Mouse (Mus musculus) erythroblast, adult 5-6 weeks (primary cell): ENCODE data around the gene Klhl29. TPM values are rescaled to one million over a fixed set of nuclear protein-coding genes. Genes with fewer than 3 reads are reported as not detected.

Experiments used
- ATAC-seq: replicated peaks from 2 replicates; pipeline ENCODE4 v1.8.0; 2016; ENCODE audit warnings: moderate number of reproducible peaks, mild to moderate bottlenecking, moderate TSS enrichment, inconsistent platforms; ENCODE audit not compliant: poor library complexity, low FRiP score, severe bottlenecking
- total RNA-seq, 2 experiments: library from RNA; stranded (forward) in 1 of 2; stranded (reverse) in 1 of 2; fragments of 150-400 nt in 1 of 2; fragments of 200-764, 138-1000 nt in 1 of 2; gene quantifications; 2 replicates each; pipeline versions ENCODE4 v1.2.3 to v1.2.4; 2015 to 2017; ENCODE audit warnings: low replicate concordance in 2 of 2

Gene Klhl29
- total RNA-seq, 2 experiments from 2014 or later = not detected

GRCm38 (mm10) chr12:5307923-5308322 lies 67.6 kb downstream of the Klhl29 start:
- no peak for ATAC-seq

GRCm38 (mm10) chr12:5305466-5305865 lies 70.0 kb downstream of the Klhl29 start:
- no peak for ATAC-seq

GRCm38 (mm10) chr12:5303912-5304311 lies 71.6 kb downstream of the Klhl29 start:
- ATAC-seq = no peak

DNA sequence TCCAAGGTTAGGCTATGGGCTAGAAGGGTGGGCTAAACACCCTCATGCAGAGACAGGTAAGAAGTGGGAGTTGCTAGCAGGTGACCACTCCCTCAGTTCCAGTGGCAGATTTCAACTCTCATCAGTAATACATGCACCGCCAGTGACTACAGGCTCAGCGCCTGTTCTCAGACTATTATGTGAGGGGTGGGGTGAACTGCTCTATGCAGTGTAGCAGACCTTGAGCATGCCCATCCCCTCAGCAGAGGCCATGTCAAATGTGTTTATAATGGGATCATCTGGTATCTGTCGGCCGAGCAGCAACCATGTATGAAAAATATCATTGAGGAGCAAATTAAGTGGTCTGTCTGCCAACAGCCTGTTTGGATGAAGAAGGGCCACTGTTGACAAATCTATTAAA lies 72.4 kb downstream of the Klhl29 start:
- ATAC-seq = no peak

- ATAC-seq = no peak
Measured at GRCm38 (mm10) chr12:5301841-5302240, 73.6 kb downstream of the Klhl29 start.

GRCm38 (mm10) chr12:5296422-5296821 lies 79.1 kb downstream of the Klhl29 start:
- ATAC-seq = no peak

DNA sequence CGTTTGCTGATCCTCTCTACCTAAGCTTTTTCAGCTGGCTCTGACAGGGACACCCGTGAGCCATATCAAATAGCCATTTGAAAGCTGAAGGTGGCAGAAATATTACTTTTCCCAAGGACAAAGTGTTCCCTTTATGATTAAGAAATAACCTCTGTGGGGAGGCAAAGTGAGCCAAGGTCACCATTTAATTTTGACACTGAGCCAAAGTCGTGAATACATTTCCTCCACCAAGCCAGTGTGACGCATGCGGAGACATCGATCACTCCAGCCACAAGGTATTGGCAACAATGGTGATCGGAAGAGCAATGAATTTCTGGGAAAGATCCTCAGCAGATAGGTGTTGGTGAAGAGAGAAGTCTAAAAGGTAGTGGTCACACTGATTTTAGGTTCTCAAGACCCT lies 83.2 kb downstream of the Klhl29 start:
- ATAC-seq = no peak

GRCm38 (mm10) chr12:5285579-5285978 lies 89.9 kb downstream of the Klhl29 start:
- ATAC-seq = no peak

GRCm38 (mm10) chr12:5284961-5285360 lies 90.5 kb downstream of the Klhl29 start:
- ATAC-seq = no peak

GRCm38 (mm10) chr12:5283654-5284053 lies 91.8 kb downstream of the Klhl29 start:
- no peak for ATAC-seq

DNA sequence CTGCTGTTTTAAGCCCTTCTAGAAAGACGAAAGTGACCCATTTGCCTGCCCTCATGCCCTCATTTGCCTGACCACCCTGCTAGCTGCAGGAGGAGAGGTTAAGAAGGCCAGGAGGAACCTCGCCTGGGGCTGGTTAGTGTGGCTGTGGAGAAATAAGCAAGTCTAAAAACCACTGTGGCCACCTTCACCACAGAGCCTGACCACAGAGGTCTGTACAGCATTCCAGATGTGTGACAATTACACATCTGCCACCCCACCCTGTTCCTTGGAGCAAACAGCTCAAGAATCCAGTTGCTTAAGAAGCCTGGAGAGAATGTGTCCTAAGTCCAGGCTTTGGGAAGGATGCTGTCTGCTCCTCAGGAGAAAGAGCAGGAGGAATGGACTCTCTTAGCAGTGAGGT lies 92.9 kb downstream of the Klhl29 start:
- ATAC-seq = no peak

GRCm38 (mm10) chr12:5279873-5280272 lies 95.6 kb downstream of the Klhl29 start:
- no peak for ATAC-seq

DNA sequence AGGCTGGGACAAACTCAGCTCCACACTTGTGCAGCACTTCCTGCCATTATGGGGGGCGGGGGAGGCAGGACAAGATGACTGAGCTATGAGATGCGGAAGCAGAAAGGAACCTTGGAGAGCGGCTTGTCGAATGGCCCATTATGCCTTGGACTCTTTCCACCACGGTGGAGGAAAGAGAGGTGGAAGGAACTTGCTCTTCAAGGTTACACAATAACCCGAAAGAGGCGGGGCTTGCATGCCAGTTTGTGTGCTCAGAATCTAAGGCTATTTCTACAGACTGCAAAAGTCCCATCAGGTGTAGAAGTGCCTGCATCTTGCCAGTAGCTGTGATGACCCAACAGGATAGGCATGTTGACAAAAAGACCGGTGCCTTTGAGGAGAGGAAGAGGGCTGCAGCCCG lies 98.5 kb downstream of the Klhl29 start:
- no peak for ATAC-seq

DNA sequence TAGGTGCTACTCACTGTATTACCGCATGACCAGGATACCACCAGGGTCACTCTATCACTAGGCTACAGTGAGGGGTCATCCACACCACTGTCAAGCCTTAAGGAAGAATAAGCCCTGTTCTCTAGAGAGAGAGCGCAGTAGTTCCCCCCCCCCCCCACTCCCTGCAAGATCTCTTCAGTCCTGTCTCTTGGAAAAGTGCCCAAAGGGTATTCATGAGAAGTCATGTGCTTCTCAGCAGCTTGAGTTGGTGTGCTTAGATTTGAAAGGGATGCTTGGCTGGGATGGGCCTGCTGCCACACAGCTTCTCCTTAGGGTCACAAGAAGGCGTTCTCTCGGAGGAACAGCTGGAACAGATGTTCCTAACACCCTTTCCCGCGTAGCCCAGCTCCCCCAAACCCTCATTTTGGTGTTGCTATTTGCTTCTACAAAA lies 100.0 kb downstream of the Klhl29 start:
- ATAC-seq = no peak

DNA sequence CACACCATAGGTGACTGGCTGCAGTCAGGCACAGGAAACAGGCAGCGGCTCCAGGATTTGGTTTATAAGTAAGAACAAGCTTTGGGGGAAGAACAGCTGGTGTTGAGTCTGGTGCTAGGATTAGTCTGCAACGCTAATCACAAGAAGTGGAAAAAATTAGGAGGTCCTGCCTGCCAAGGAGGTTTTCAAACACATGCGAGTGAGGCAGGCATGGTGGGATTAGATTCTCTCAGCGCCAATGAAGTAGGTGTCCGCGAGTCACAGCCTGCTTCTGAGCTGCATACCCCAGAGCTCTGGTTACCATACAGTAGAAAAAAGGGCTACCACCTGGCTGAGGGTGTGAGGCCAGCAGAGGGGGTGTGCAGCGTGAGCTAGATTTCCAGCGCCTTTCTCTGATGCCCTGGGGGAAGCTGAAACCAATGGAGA lies 101.0 kb downstream of the Klhl29 start:
- no peak for ATAC-seq

- ATAC-seq = no peak
Measured at GRCm38 (mm10) chr12:5273316-5274047, 102.0 kb downstream of the Klhl29 start.

- ATAC-seq = no peak
Measured at GRCm38 (mm10) chr12:5270527-5270926, 105.0 kb downstream of the Klhl29 start.

DNA sequence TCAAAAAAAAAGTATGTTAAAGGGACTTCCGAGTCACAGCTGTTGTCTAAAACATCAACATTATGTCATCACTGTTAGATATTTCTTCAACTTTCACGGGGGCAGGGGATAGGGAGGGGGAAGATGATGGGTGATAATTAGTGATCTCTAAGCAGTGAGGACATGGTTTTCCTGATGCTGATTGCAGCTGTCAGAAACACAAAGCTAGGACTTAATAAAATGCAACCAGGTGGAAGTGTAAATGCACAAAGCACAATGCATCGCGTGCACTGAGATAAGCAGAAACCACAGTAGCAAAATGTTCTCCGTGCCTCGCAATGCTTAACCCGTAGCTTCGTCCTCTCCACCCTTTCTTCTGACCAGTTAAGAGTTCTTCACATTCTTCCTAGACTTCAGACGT lies 105.5 kb downstream of the Klhl29 start:
- no peak for ATAC-seq

DNA sequence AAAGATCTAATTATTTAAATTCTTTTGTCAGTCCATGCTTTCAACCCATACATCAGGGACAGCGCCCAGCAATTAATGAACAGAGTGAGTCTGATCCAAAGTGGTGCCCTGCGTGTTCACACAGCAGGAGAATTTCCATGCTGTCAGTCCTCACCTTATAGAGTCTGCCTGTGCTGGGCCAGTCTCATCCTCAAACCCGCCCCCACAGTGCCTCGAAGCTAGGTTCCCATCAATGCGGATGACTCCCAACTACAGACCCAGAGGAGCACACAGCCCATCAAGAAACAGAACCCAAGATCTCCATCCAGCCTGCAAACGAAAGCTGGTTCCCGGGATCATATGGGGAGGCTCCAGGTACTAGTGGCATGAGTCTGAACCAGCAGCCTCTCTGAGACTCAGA lies 106.4 kb downstream of the Klhl29 start:
- ATAC-seq = no peak

GRCm38 (mm10) chr12:5268188-5268612 lies 107.3 kb downstream of the Klhl29 start:
- ATAC-seq = no peak

GRCm38 (mm10) chr12:5267271-5268187 lies 108.0 kb downstream of the Klhl29 start:
- ATAC-seq = no peak
